Mouse (Mus musculus) limb, embryonic 12.5 days (tissue): ENCODE data around the gene Dscam. TPM values are rescaled to one million over a fixed set of nuclear protein-coding genes. Genes with fewer than 3 reads are reported as not detected.

ENCODE experiments used
- ATAC-seq: fragments of 200-750 bp; cut with Nextera tagmentation; 2 replicates; pipeline ENCODE4 v1.8.0; 2017; ENCODE audit warnings: low read depth, moderate TSS enrichment; ENCODE audit not compliant: insufficient number of reproducible peaks, insufficient read depth, low FRiP score, low TSS enrichment
- H3K27ac ChIP-seq: fragments of 300-500 bp; sonication (generic); 2 replicates; pipeline ENCODE4 v1.5.1; 2016; ENCODE audit warnings: mild to moderate bottlenecking, moderate library complexity
- H3K27me3 ChIP-seq: fragments of 300-500 bp; sonication (generic); 2 replicates; pipeline ENCODE4 v1.6.1; 2016; ENCODE audit warnings: mild to moderate bottlenecking, moderate library complexity
- H3K36me3 ChIP-seq: fragments of 300-500 bp; sonication (generic); 2 replicates; pipeline ENCODE4 v1.6.1; 2016; ENCODE audit warnings: mild to moderate bottlenecking, moderate library complexity
- H3K4me1 ChIP-seq: fragments of 300-500 bp; sonication (generic); replicated peaks from 2 replicates; pipeline ENCODE4 v1.6.1; 2016
- H3K4me2 ChIP-seq: fragments of 300-500 bp; sonication (generic); 2 replicates; pipeline ENCODE4 v1.6.1; 2016; ENCODE audit warnings: mild to moderate bottlenecking, moderate library complexity
- H3K4me3 ChIP-seq: fragments of 300-500 bp; sonication (generic); replicated peaks from 2 replicates; pipeline ENCODE4 v1.5.1; 2016; ENCODE audit warnings: mild to moderate bottlenecking
- H3K9ac ChIP-seq: fragments of 300-500 bp; sonication (generic); replicated peaks from 2 replicates; pipeline ENCODE4 v1.6.1; 2016; ENCODE audit warnings: mild to moderate bottlenecking, moderate library complexity
- H3K9me3 ChIP-seq: fragments of 300-500 bp; sonication (generic); 2 replicates; pipeline ENCODE4 v1.6.1; 2016; ENCODE audit warnings: mild to moderate bottlenecking, moderate library complexity
- WGBS: fragments of 180-500 bp; shearing (Covaris S2); methylation state at CpG from one replicate; pipeline ENCODE4 v1.1.7; 2016; 5-methylcytosine and 5-hydroxymethylcytosine counted together
- polyA plus RNA-seq: library from polyadenylated mRNA; unstranded; fragments of >200 nt; fragmentation: Nextera tagmentation; extraction: Ambion mirVana; gene quantifications from 2 replicates; pipeline ENCODE4 v1.2.1, GENCODE M21; 2016

Gene Dscam
- polyA plus RNA-seq, 1 experiment from 2014 or later = not detected

GRCm38 (mm10) chr16:96996854-96997253 is 173.7 kb downstream of the Dscam start:
- Histone ChIP-seq H3K9ac (no peak overlapping the region), H3K9me3 (no peaks in the 10 kb centered on the region), H3K4me1 (no peaks in the 10 kb centered on the region), H3K36me3 (no peaks in the 10 kb centered on the region), H3K4me2 (no peak overlapping the region), H3K27ac (no peak overlapping the region), H3K4me3 (no peak overlapping the region), H3K27me3 (no peaks in the 10 kb centered on the region)
- WGBS = 78% methylated on average over 3 of the region's 3 CpGs
- no peak for ATAC-seq

- Histone ChIP-seq H3K27ac (no peak overlapping the region), H3K27me3 (no peaks in the 10 kb centered on the region), H3K4me2 (no peak overlapping the region), H3K36me3 (no peaks in the 10 kb centered on the region), H3K4me1 (no peaks in the 10 kb centered on the region), H3K9me3 (no peaks in the 10 kb centered on the region), H3K9ac (no peak overlapping the region), H3K4me3 (no peak overlapping the region)
- ATAC-seq = no peak
- WGBS = 76% methylated on average over 4 of the region's 4 CpGs
These were observed 174.7 kb downstream of the Dscam start for GRCm38 (mm10) chr16:96995858-96996257.

DNA sequence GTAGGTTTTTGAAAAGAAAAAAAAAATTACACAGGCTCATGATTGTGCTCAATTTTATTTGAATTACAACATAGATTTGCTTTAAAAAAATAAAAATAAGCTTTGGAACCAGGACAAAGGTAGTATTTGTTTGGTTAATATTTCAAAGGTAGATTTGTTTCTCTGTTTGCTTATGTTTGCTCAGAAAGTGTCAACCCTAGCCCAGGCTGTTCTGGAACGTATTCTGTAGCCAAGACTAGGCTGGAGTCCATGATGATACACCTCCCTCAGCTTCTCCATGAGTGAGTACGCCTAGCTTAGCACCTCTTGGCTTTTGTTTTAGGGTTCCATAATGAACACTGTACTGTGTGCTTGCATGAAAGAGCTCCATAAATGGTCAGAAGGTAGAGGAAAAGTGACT is 183.2 kb downstream of the Dscam start:
- Histone ChIP-seq H3K9me3 (no peaks in the 10 kb centered on the region), H3K4me3 (no peak overlapping the region), H3K27ac (no peak overlapping the region), H3K9ac (no peak overlapping the region), H3K4me1 (no peaks in the 10 kb centered on the region), H3K27me3 (no peaks in the 10 kb centered on the region), H3K4me2 (no peak overlapping the region), H3K36me3 (no peaks in the 10 kb centered on the region)
- no peak for ATAC-seq
- WGBS = 75% methylated on average over 2 of the region's 2 CpGs

DNA sequence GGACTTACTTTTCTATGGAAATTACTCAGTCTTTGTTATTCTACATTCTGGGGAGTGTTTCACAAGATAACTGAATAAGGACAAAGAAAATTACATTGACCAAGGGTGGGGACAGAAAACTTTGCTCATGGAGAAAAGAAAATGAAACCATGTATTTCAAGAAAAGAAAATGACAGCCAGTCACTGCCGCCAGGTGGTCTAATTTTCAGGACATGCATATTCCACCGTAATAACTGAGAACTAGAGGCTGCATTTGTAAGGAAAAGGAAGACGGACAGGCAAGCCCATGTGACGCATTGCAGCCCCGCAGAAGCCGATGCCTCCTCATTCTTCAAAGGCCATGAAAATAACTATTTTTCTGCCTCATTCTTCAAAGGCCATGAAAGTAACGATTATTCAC is 197.3 kb downstream of the Dscam start:
- WGBS = 62% methylated on average over 7 of the region's 7 CpGs

GRCm38 (mm10) chr16:96971768-96972167 is 198.8 kb downstream of the Dscam start:
- Histone ChIP-seq H3K9ac (no peak overlapping the region), H3K9me3 (no peaks in the 10 kb centered on the region), H3K4me1 (no peaks in the 10 kb centered on the region), H3K27me3 (no peaks in the 10 kb centered on the region), H3K27ac (no peak overlapping the region), H3K4me3 (no peak overlapping the region), H3K4me2 (no peak overlapping the region), H3K36me3 (no peaks in the 10 kb centered on the region)
- ATAC-seq = no peak
- WGBS = 80% methylated on average over 4 of the region's 4 CpGs

More for the DNA sequence above, 197.3 kb downstream of the Dscam start:
- H3K9ac ChIP-seq = no peak overlapping the region
- no peak overlapping the region for H3K27ac ChIP-seq
- H3K27me3 ChIP-seq = no peaks in the 10 kb centered on the region
- H3K4me2 ChIP-seq = no peak overlapping the region
- no peaks in the 10 kb centered on the region for H3K9me3 ChIP-seq
- H3K4me1 ChIP-seq = no peaks in the 10 kb centered on the region
- H3K36me3 ChIP-seq = no peaks in the 10 kb centered on the region
- no peak overlapping the region for H3K4me3 ChIP-seq
- no peak for ATAC-seq

GRCm38 (mm10) chr16:96970412-96970811 is 200.1 kb downstream of the Dscam start:
- no peaks in the 10 kb centered on the region for H3K9me3 ChIP-seq
- no peak overlapping the region for H3K4me3 ChIP-seq
- no peaks in the 10 kb centered on the region for H3K4me1 ChIP-seq
- no peaks in the 10 kb centered on the region for H3K36me3 ChIP-seq
- no peak overlapping the region for H3K9ac ChIP-seq
- no peak for ATAC-seq
- H3K4me2 ChIP-seq = no peak overlapping the region
- 91% methylated on average over 2 of the region's 2 CpGs for WGBS
- no peaks in the 10 kb centered on the region for H3K27me3 ChIP-seq
- H3K27ac ChIP-seq = no peak overlapping the region

DNA sequence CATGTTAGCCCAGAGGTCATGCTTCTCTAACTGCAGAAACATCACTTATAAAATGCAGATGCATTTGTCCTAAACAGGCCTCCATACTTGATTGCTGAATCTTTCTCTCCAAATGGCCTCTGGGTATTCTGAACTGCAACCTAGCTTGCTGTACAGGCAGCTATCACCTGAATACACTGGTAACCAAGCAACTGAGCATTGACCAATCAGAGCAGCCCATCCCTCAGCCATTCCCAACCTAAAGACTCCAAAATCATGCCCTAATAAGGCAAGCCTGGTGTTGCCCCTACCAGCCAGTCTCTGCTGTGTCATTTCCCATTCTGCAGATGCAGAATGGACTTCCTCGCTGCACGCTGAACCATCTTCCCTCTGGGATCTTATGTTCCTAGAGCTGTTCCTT is 200.9 kb downstream of the Dscam start:
- ATAC-seq = no peak
- H3K36me3 ChIP-seq = no peaks in the 10 kb centered on the region
- H3K27me3 ChIP-seq = no peaks in the 10 kb centered on the region
- WGBS = 84% methylated on average over 2 of the region's 2 CpGs
- no peak overlapping the region for H3K4me3 ChIP-seq
- no peaks in the 10 kb centered on the region for H3K4me1 ChIP-seq
- H3K9ac ChIP-seq = no peak overlapping the region
- no peak overlapping the region for H3K27ac ChIP-seq
- H3K4me2 ChIP-seq = no peak overlapping the region
- H3K9me3 ChIP-seq = no peaks in the 10 kb centered on the region

GRCm38 (mm10) chr16:96968885-96969480 is 201.6 kb downstream of the Dscam start:
- H3K4me1 ChIP-seq = no peaks in the 10 kb centered on the region
- no peaks in the 10 kb centered on the region for H3K27me3 ChIP-seq
- WGBS = 63% methylated on average over 2 of the region's 2 CpGs
- no peak overlapping the region for H3K4me3 ChIP-seq
- H3K4me2 ChIP-seq = no peak overlapping the region
- no peak overlapping the region for H3K9ac ChIP-seq
- no peaks in the 10 kb centered on the region for H3K9me3 ChIP-seq
- no peak overlapping the region for H3K27ac ChIP-seq
- ATAC-seq = no peak
- H3K36me3 ChIP-seq = no peaks in the 10 kb centered on the region

GRCm38 (mm10) chr16:96959695-96960094 is 210.9 kb downstream of the Dscam start:
- H3K27me3 ChIP-seq = no peaks in the 10 kb centered on the region
- no peak overlapping the region for H3K4me2 ChIP-seq
- no peak overlapping the region for H3K9ac ChIP-seq
- no peaks in the 10 kb centered on the region for H3K4me1 ChIP-seq
- no peaks in the 10 kb centered on the region for H3K9me3 ChIP-seq
- WGBS = 74% methylated on average over 3 of the region's 3 CpGs
- no peak overlapping the region for H3K4me3 ChIP-seq
- no peaks in the 10 kb centered on the region for H3K36me3 ChIP-seq
- H3K27ac ChIP-seq = no peak overlapping the region
- no peak for ATAC-seq

DNA sequence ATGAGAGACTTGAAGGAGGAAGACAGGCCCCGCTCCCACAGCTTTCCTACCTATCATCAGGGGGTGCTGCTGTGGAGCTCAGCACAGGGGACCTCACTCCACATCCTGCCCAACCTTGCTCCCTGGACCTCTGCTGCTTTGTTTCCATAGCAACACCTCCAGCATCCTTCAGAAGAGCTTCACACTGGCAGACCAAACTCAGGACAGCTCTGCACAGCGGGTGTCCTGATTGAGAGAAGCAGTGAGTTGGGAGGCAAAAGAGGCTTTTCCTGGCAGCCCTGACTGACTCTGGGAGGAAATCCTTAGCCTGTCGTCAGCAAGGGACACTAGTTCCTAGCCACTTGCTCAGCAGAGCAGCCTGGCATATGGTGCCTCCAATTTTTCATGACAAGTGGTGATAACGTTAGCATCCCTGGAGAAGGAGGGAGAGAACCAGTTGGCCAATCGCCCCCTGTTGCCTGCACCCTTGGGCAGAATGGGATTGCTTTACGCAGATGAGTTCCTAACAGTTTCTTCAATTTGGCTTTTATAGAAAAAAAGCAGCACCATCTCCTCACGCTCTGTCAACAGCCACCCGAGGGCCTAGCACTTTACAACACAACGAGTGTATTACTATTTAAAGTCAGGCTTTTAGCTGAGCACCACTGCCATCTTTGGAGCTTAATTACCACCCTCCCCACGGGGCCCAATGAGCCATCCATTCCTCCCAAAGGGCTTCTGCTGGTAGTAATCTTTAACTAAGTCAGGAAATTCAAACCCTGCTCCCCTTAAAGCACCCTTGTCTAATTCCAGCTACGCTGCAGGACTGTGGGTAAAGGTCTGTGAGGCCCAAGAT is 224.9 kb downstream of the Dscam start:
- no peaks in the 10 kb centered on the region for H3K36me3 ChIP-seq
- H3K4me1 ChIP-seq = 0 out of 2 replicates have a peak, but pooled peaks cover 3% of the 10 kb centered on the region
- H3K4me3 ChIP-seq = no peak overlapping the region
- H3K27ac ChIP-seq = no peak overlapping the region
- ATAC-seq = no peak
- no peak overlapping the region for H3K9ac ChIP-seq
- WGBS = 43% methylated on average over 11 of the region's 11 CpGs
- no peaks in the 10 kb centered on the region for H3K9me3 ChIP-seq
- no peaks in the 10 kb centered on the region for H3K27me3 ChIP-seq
- H3K4me2 ChIP-seq = no peak overlapping the region

GRCm38 (mm10) chr16:96943648-96944047 is 226.9 kb downstream of the Dscam start:
- WGBS = 86% methylated on average over 2 of the region's 2 CpGs
- H3K27ac ChIP-seq = no peak overlapping the region
- no peaks in the 10 kb centered on the region for H3K36me3 ChIP-seq
- no peak for ATAC-seq
- H3K4me2 ChIP-seq = no peak overlapping the region
- 0 out of 2 replicates have a peak, but pooled peaks cover 3% of the 10 kb centered on the region for H3K4me1 ChIP-seq
- no peaks in the 10 kb centered on the region for H3K27me3 ChIP-seq
- no peak overlapping the region for H3K9ac ChIP-seq
- H3K4me3 ChIP-seq = no peak overlapping the region
- no peaks in the 10 kb centered on the region for H3K9me3 ChIP-seq
